Mouse (Mus musculus) lung, postnatal 0 days (tissue): Measurements from ENCODE around the gene Tecpr1. TPM values are rescaled to one million over a fixed set of nuclear protein-coding genes. Genes with fewer than 3 reads are reported as not detected.

Source experiments
- ATAC-seq: fragments of 200-750 bp; cut with Nextera tagmentation; 2 replicates; pipeline ENCODE4 v1.8.0; 2017; ENCODE audit warnings: moderate library complexity
- DNase-seq: peaks from one replicate; pipeline ENCODE4 v3.0.0-alpha.2; 2016; ENCODE audit warnings: low spot score
- H3K27ac ChIP-seq: fragments of 300-500 bp; sonication (generic); 2 replicates; pipeline ENCODE4 v1.5.1; 2014; ENCODE audit warnings: antibody characterized with exemption, mild to moderate bottlenecking, low read length, mixed read lengths
- H3K27me3 ChIP-seq: fragments of 300-500 bp; sonication (generic); replicated peaks from 2 replicates; pipeline ENCODE4 v1.6.1; 2014; ENCODE audit warnings: low read length, mixed read lengths; ENCODE audit not compliant: insufficient read depth
- H3K36me3 ChIP-seq: fragments of 300-500 bp; sonication (generic); 2 replicates; pipeline ENCODE4 v1.6.1; 2014; ENCODE audit warnings: low read length, mixed read lengths; ENCODE audit not compliant: insufficient read depth
- H3K4me1 ChIP-seq: fragments of 300-500 bp; sonication (generic); 2 replicates; pipeline ENCODE4 v1.6.1; 2014; ENCODE audit warnings: antibody characterized with exemption, low read depth, low read length, mixed read lengths; ENCODE audit not compliant: insufficient read depth
- H3K4me2 ChIP-seq: fragments of 300-500 bp; sonication (generic); replicated peaks from 2 replicates; pipeline ENCODE4 v1.6.1; 2014; ENCODE audit warnings: low read depth, mild to moderate bottlenecking, low read length, moderate library complexity, mixed read lengths
- H3K4me3 ChIP-seq: fragments of 300-500 bp; sonication (generic); 2 replicates; pipeline ENCODE4 v1.5.1; 2014; ENCODE audit warnings: low read depth, low read length
- H3K9ac ChIP-seq: fragments of 300-500 bp; sonication (generic); replicated peaks from 2 replicates; pipeline ENCODE4 v1.6.1; 2014; ENCODE audit warnings: low read depth, mild to moderate bottlenecking
- H3K9me3 ChIP-seq: fragments of 300-500 bp; sonication (generic); 2 replicates; pipeline ENCODE4 v1.6.1; 2016; ENCODE audit warnings: low read length, mixed read lengths
- CTCF ChIP-seq: IDR thresholded peaks from 2 replicates; pipeline ENCODE4 v1.5.1; 2016; ENCODE audit warnings: antibody characterized with exemption, mild to moderate bottlenecking
- EP300 ChIP-seq: IDR thresholded peaks from 2 replicates; pipeline ENCODE4 v1.6.1; 2016; ENCODE audit warnings: antibody characterized with exemption, mild to moderate bottlenecking, control low read depth
- WGBS: fragments of 180-500 bp; shearing (Covaris S2); extraction: QIAGEN DNeasy Blood & Tissue Kit; methylation state at CpG from one replicate; pipeline ENCODE4 v1.1.7; 2014; 5-methylcytosine and 5-hydroxymethylcytosine counted together
- polyA plus RNA-seq: library from polyadenylated mRNA; unstranded; fragments of >200 nt; fragmentation: Nextera tagmentation; extraction: Ambion mirVana; gene quantifications from 2 replicates; pipeline ENCODE4 v1.2.1, GENCODE M21; 2015

The Tecpr1 gene
- polyA plus RNA-seq, 1 experiment from 2014 or later = 35.0 TPM

- Histone ChIP-seq H3K27ac (no peak overlapping the region), H3K36me3 (no peaks in the 10 kb centered on the region), H3K4me1 (no peaks in the 10 kb centered on the region), H3K9ac (no peak overlapping the region), H3K27me3 (no peaks in the 10 kb centered on the region), H3K4me3 (no peak overlapping the region), H3K4me2 (no peak overlapping the region), H3K9me3 (no peaks in the 10 kb centered on the region)
- 63% methylated on average over 7 of the region's 7 CpGs for WGBS
- peak; percentile 31 for DNase-seq
- ATAC-seq = peak; percentile 57
- no peak for TF ChIP-seq CTCF
- TF ChIP-seq EP300 = no peak
These were observed 11.3 kb upstream of the Tecpr1 start for GRCm38 (mm10) chr5:144234714-144235113.

GRCm38 (mm10) chr5:144234222-144234621, 10.8 kb upstream of the Tecpr1 start:
- H3K9ac ChIP-seq = no peak overlapping the region
- H3K9me3 ChIP-seq = no peaks in the 10 kb centered on the region
- no peak overlapping the region for H3K4me2 ChIP-seq
- TF ChIP-seq CTCF = no peak
- TF ChIP-seq EP300 = no peak
- DNase-seq (no peak), ATAC-seq (peak; percentile 47; the same call in 1 of the 2 replicates)
- 61% methylated on average over 6 of the region's 6 CpGs for WGBS
- no peaks in the 10 kb centered on the region for H3K36me3 ChIP-seq
- H3K27ac ChIP-seq = no peak overlapping the region
- no peak overlapping the region for H3K4me3 ChIP-seq
- H3K4me1 ChIP-seq = no peaks in the 10 kb centered on the region
- no peaks in the 10 kb centered on the region for H3K27me3 ChIP-seq

DNA sequence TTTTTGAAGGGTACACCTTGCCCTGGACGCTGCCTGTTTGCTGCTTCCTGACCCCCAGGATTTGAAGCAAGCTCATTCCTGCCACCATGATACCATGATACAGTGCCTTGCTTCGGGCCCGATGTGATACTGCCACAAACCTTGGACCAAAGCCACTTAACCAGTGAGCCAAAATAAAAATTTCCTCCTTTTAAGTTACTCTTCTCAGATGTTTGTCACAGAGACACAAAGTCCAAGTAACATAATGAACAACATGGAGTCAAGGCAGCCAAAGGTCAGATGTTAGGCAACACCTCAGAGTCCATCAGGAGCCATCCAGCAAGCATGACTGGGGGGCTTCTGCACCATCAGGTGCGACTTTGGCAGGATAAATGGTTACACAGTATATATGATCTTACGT, 9.1 kb upstream of the Tecpr1 start:
- no peak overlapping the region for H3K9ac ChIP-seq
- H3K9me3 ChIP-seq = no peaks in the 10 kb centered on the region
- H3K27ac ChIP-seq = no peak overlapping the region
- TF ChIP-seq EP300 = no peak
- TF ChIP-seq CTCF = no peak
- H3K36me3 ChIP-seq = no peaks in the 10 kb centered on the region
- DNase-seq = no peak
- no peak overlapping the region for H3K4me2 ChIP-seq
- H3K4me3 ChIP-seq = no peak overlapping the region
- no peak for ATAC-seq
- WGBS = 86% methylated on average over 5 of the region's 5 CpGs
- H3K27me3 ChIP-seq = no peaks in the 10 kb centered on the region
- no peaks in the 10 kb centered on the region for H3K4me1 ChIP-seq

GRCm38 (mm10) chr5:144231410-144231809, 8.0 kb upstream of the Tecpr1 start:
- H3K9me3 ChIP-seq = no peaks in the 10 kb centered on the region
- H3K4me1 ChIP-seq = no peaks in the 10 kb centered on the region
- DNase-seq (peak; percentile 73), ATAC-seq (peak; percentile 34; the same call in 1 of the 2 replicates)
- no peaks in the 10 kb centered on the region for H3K27me3 ChIP-seq
- H3K4me2 ChIP-seq = no peak overlapping the region
- no peak overlapping the region for H3K9ac ChIP-seq
- no peak overlapping the region for H3K27ac ChIP-seq
- no peak overlapping the region for H3K4me3 ChIP-seq
- no peaks in the 10 kb centered on the region for H3K36me3 ChIP-seq
- 67% methylated on average over 1 of the region's 1 CpGs for WGBS
- no peak for TF ChIP-seq EP300
- TF ChIP-seq CTCF = peak; percentile 72

GRCm38 (mm10) chr5:144230216-144230615, 6.8 kb upstream of the Tecpr1 start:
- TF ChIP-seq EP300 (no peak), CTCF (no peak)
- 81% methylated on average over 7 of the region's 7 CpGs for WGBS

GRCm38 (mm10) chr5:144226220-144226619, 2.8 kb upstream of the Tecpr1 start:
- H3K36me3 ChIP-seq = no peaks in the 10 kb centered on the region
- no peak for ATAC-seq
- WGBS = 31% methylated on average over 11 of the region's 11 CpGs
- no peak overlapping the region for H3K27ac ChIP-seq
- no peaks in the 10 kb centered on the region for H3K27me3 ChIP-seq
- no peak overlapping the region for H3K4me3 ChIP-seq
- no peaks in the 10 kb centered on the region for H3K9me3 ChIP-seq
- no peak overlapping the region for H3K9ac ChIP-seq
- peaks cover 12% of the 10 kb centered on the region; the same call in 1 of the 2 replicates for H3K4me1 ChIP-seq
- no peak for TF ChIP-seq CTCF
- no peak for TF ChIP-seq EP300
- H3K4me2 ChIP-seq = no peak overlapping the region
- no peak for DNase-seq

More at GRCm38 (mm10) chr5:144230216-144230615, 6.8 kb upstream of the Tecpr1 start:
- ATAC-seq (no peak), DNase-seq (no peak)
- Histone ChIP-seq H3K4me1 (no peaks in the 10 kb centered on the region), H3K9me3 (no peaks in the 10 kb centered on the region), H3K36me3 (no peaks in the 10 kb centered on the region), H3K4me3 (no peak overlapping the region), H3K4me2 (no peak overlapping the region), H3K27me3 (no peaks in the 10 kb centered on the region), H3K27ac (no peak overlapping the region), H3K9ac (no peak overlapping the region)
